Comparison of ENCODE assay signal across 17 mouse cellular contexts in genomic region chr9:67602347-67602746, GRCm38 (mm10).
"Had no signal": no experiment of that assay in that cellular context is flagged by ENCODE, and none has a peak within 500 bp of the region (broad histone marks: within the 10 kb centered on the region; RNA-seq: fewer than 3 reads in every experiment).

No protein-coding gene starts in this region.

- DNase-seq: liver, postnatal 0 days; lung, adult 2 months; lung, postnatal 10 days; right cerebral cortex, adult 18-20 months; right cerebral cortex, postnatal 25 days; right cerebral cortex, postnatal 4 days; spleen, adult 18-20 months; thymus, adult 18-20 months; thymus, postnatal 14 days; thymus, postnatal 36 days had no signal

- H3K27me3 ChIP-seq: liver, embryonic 15.5 days; megakaryocyte, embryonic 14.5 days; midbrain, embryonic 13.5 days; midbrain, embryonic 15.5 days; neural tube, embryonic 12.5 days had no signal

- H3K9me3 ChIP-seq: liver, embryonic 15.5 days; midbrain, embryonic 13.5 days; midbrain, embryonic 15.5 days; neural tube, embryonic 12.5 days had no signal

- H3K27ac ChIP-seq: liver, embryonic 15.5 days; macrophage; midbrain, embryonic 13.5 days; midbrain, embryonic 15.5 days; neural tube, embryonic 12.5 days had no signal

- H3K4me3 ChIP-seq: liver, embryonic 15.5 days; megakaryocyte, embryonic 14.5 days; midbrain, embryonic 13.5 days; midbrain, embryonic 15.5 days; neural tube, embryonic 12.5 days had no signal

- H3K4me2 ChIP-seq: liver, embryonic 15.5 days; midbrain, embryonic 11.5 days; midbrain, embryonic 13.5 days; midbrain, embryonic 15.5 days; neural tube, embryonic 12.5 days had no signal

- H3K9ac ChIP-seq: liver, embryonic 15.5 days; liver, postnatal 0 days; midbrain, embryonic 13.5 days; midbrain, embryonic 15.5 days; neural tube, embryonic 12.5 days had no signal

- H3K4me1 ChIP-seq: liver, embryonic 15.5 days; megakaryocyte, embryonic 14.5 days; midbrain, embryonic 13.5 days; midbrain, embryonic 15.5 days; neural tube, embryonic 12.5 days had no signal

- ATAC-seq: liver, postnatal 0 days; midbrain, embryonic 13.5 days; midbrain, embryonic 15.5 days had no signal

- H3K36me3 ChIP-seq: liver, embryonic 15.5 days; midbrain, embryonic 13.5 days; midbrain, embryonic 15.5 days; neural tube, embryonic 12.5 days had no signal
